Mouse (Mus musculus) C2C12 (cell line): Measurements from ENCODE around the gene Zdhhc18.

Source experiments
- CTCF ChIP-seq: IDR thresholded peaks from one replicate; pipeline ENCODE4 v1.5.1; 2011; ENCODE audit not compliant: control insufficient read depth, insufficient read depth, insufficient read length
- MYOD1 ChIP-seq: IDR thresholded peaks from one replicate; pipeline ENCODE4 v1.6.1; 2011; ENCODE audit warnings: low read depth; ENCODE audit not compliant: control insufficient read depth, insufficient read length

DNA sequence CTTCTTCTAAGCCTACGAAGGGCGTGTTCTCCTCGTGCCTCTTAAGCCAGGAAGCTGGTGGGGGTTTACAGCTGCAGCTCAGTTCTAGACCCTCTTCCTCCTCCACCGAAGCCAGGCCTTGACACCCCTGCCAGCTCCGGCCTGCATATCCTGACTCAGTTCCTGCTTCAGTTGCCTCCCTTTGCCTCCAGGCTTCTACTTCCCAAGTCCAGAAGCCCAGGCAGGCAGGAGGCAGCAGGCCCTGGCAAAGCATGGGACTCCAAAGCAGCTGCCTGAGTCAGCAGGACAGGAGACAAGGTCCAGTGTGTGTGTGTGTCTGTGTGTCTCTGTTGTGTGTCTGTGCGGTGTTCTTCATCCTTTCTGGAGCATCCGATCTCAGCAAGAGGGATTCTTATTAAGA is 45.8 kb downstream of the Zdhhc18 start:
- no peak for TF ChIP-seq CTCF
- TF ChIP-seq MYOD1 = no peak
